Mouse (Mus musculus) midbrain, embryonic 16.5 days (tissue): ENCODE measurements at regions not wholly inside any gene's neighbourhood (a gene's known extent, or its start where the extent isn't known, plus 50 kb on each side); places are given as distances from the start of the nearest gene placed in this dataset.

ENCODE experiments used
- ATAC-seq: fragments of 200-750 bp; cut with Nextera tagmentation; 2 replicates; pipeline ENCODE4 v1.8.0; 2017; ENCODE audit warnings: moderate TSS enrichment
- H3K27ac ChIP-seq: fragments of 300-500 bp; sonication (generic); 2 replicates; pipeline ENCODE4 v1.5.1; 2014; ENCODE audit warnings: mild to moderate bottlenecking, low read length, mixed read lengths
- H3K27me3 ChIP-seq: fragments of 300-500 bp; sonication (generic); 2 replicates; pipeline ENCODE4 v1.6.1; 2014; ENCODE audit warnings: low read depth, low read length, mixed read lengths; ENCODE audit not compliant: control insufficient read depth, insufficient read depth
- H3K36me3 ChIP-seq: fragments of 300-500 bp; sonication (generic); 2 replicates; pipeline ENCODE4 v1.6.1; 2014; ENCODE audit warnings: mild to moderate bottlenecking, low read length, moderate library complexity, mixed read lengths; ENCODE audit not compliant: control insufficient read depth, insufficient read depth
- H3K4me1 ChIP-seq: fragments of 300-500 bp; sonication (generic); 2 replicates; pipeline ENCODE4 v1.6.1; 2014; ENCODE audit warnings: mild to moderate bottlenecking, low read length, mixed read lengths; ENCODE audit not compliant: control insufficient read depth, insufficient read depth
- H3K4me2 ChIP-seq: fragments of 300-500 bp; sonication (generic); 2 replicates; pipeline ENCODE4 v1.6.1; 2014; ENCODE audit warnings: mild to moderate bottlenecking, low read length, mixed read lengths
- H3K4me3 ChIP-seq: fragments of 300-500 bp; sonication (generic); 2 replicates; pipeline ENCODE4 v1.5.1; 2014; ENCODE audit warnings: low read depth, mild to moderate bottlenecking, low read length, moderate library complexity, mixed read lengths
- H3K9ac ChIP-seq: fragments of 300-500 bp; sonication (generic); 2 replicates; pipeline ENCODE4 v1.6.1; 2014; ENCODE audit warnings: low read depth, low read length, mixed read lengths
- H3K9me3 ChIP-seq: fragments of 300-500 bp; sonication (generic); replicated peaks from 2 replicates; pipeline ENCODE4 v1.6.1; 2014; ENCODE audit warnings: mild to moderate bottlenecking, low read length, mixed read lengths; ENCODE audit not compliant: control insufficient read depth, poor library complexity, severe bottlenecking
- WGBS: fragments of 180-500 bp; shearing (Covaris S2); extraction: QIAGEN DNeasy Blood & Tissue Kit; methylation state at CpG from one replicate; pipeline ENCODE4 v1.1.7; 2014; 5-methylcytosine and 5-hydroxymethylcytosine counted together

DNA sequence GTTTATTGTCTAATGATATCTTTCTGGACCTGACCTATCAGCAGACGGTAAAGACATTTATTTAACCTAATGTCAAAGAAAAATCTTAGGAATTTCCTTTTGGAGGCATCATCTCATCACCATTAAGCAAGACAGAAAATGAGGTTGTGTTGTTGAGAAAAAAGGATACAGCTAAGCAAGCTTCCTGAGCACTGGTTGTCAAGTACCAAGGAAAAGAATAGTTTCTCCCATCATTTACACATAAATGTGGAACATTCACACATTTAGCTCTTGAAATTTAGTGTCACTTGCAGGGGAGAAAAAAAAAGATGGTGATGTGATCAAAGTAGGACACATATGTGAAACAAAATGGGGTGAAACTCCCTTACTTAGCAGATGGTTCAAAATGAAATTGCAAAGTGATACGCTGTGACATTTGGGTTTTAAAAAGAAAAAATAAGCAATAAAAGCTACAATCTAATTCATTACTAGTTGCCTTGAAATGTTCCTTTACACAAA is 157.7 kb upstream of the 1700009N14Rik start:
- H3K9ac ChIP-seq = no peak overlapping the region
- no peaks in the 10 kb centered on the region for H3K4me1 ChIP-seq
- H3K9me3 ChIP-seq = no peaks in the 10 kb centered on the region
- H3K27ac ChIP-seq = no peak overlapping the region
- no peaks in the 10 kb centered on the region for H3K27me3 ChIP-seq
- WGBS = 93% methylated on average over 2 of the region's 2 CpGs
- H3K4me3 ChIP-seq = no peak overlapping the region
- no peak for ATAC-seq
- no peak overlapping the region for H3K4me2 ChIP-seq
- H3K36me3 ChIP-seq = no peaks in the 10 kb centered on the region

DNA sequence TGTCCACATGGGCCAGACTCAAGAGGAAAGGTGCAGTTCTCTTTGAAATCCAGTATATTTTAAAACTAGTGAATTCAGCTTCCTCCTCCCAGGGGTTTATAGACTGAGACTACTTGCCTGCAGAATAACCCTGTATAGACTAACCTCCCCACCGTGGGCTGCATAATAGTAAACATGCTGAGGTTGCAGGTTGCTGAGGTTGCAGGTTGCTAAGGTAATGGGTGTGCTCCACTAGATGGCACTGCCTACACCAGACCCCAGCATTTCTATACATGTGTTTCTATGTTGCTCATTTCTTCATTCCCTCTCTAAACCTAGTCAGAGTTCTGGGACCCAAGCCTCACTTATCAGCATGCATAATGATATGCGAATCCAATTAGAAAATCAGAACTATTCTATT is 140.0 kb upstream of the 1700009N14Rik start:
- WGBS = 59% methylated on average over 2 of the region's 2 CpGs
- H3K36me3 ChIP-seq = no peaks in the 10 kb centered on the region
- ATAC-seq = no peak
- H3K27ac ChIP-seq = no peak overlapping the region
- H3K27me3 ChIP-seq = no peaks in the 10 kb centered on the region
- H3K4me2 ChIP-seq = no peak overlapping the region
- no peaks in the 10 kb centered on the region for H3K9me3 ChIP-seq
- H3K4me3 ChIP-seq = no peak overlapping the region
- H3K9ac ChIP-seq = no peak overlapping the region
- no peaks in the 10 kb centered on the region for H3K4me1 ChIP-seq

DNA sequence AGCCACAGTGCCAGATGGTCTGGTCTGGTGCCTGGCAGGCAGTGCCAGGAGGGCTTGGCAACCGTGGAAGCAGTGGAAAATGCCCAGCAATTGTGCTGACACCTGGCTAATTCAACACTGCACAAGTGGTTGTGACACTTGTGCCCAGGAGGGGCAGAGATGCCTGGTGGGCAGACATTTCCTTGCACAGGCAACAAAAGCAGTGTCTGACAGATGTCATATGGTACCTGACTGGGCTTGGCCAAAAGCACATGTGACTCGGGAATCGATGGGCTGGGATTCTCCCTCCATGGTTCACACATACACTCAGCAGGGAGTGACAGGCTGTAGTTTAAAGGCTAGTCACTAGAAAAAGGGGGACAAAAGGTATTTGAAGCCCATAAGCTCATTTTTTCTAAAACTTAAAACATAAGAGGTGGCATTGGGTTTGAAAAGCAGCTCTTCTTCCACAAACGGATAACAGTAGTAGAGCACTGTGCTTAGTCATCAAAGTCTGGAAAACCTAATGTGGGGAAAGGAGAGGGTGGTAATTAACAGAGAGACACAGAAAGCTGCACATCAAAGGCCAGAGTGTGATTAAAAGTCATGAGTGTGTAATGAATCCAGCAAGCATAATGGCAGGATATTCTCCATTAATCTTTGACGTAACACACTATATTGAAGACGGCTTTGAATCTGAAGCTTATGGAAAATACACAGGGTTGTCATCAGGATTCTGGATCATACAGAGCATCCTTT is 105.5 kb upstream of the 1700009N14Rik start:
- Histone ChIP-seq H3K27me3 (no peaks in the 10 kb centered on the region), H3K36me3 (no peaks in the 10 kb centered on the region)
- WGBS = 15% methylated on average over 6 of the region's 6 CpGs

DNA sequence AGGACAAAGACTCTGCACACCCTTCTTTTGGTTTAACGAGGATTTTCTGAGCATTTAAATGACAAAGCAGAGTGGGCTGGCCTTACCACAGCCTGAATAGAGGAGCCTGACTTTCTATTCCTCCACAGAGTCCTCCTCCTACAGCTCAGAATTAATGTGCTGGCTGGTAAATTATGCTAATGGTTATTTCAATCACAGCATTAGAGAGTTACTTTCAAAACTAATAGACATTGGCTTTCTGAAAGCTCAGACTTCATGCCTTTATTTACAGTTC is 105.0 kb upstream of the 1700009N14Rik start:
- no peaks in the 10 kb centered on the region for H3K4me1 ChIP-seq
- H3K27ac ChIP-seq = peak overlapping the region; percentile 54; the same call in 1 of the 2 replicates
- H3K27me3 ChIP-seq = no peaks in the 10 kb centered on the region
- WGBS = 8% methylated on average over 1 of the region's 1 CpGs
- 0 out of 2 replicates have a peak overlapping the region, but pooled peaks have one; percentile 11 for H3K9ac ChIP-seq
- H3K9me3 ChIP-seq = no peaks in the 10 kb centered on the region
- no peak overlapping the region for H3K4me3 ChIP-seq
- peak; percentile 90 for ATAC-seq
- peak overlapping the region; percentile 25 for H3K4me2 ChIP-seq
- H3K36me3 ChIP-seq = no peaks in the 10 kb centered on the region

More for the DNA sequence above, 105.5 kb upstream of the 1700009N14Rik start:
- H3K9me3 ChIP-seq = no peaks in the 10 kb centered on the region
- ATAC-seq = peak; percentile 92
- no peak overlapping the region for H3K4me3 ChIP-seq
- 0 out of 2 replicates have a peak overlapping the region, but pooled peaks have one; percentile 11 for H3K9ac ChIP-seq
- H3K4me2 ChIP-seq = peak overlapping the region; percentile 25
- H3K27ac ChIP-seq = peak overlapping the region; percentile 54; the same call in 1 of the 2 replicates
- no peaks in the 10 kb centered on the region for H3K4me1 ChIP-seq

DNA sequence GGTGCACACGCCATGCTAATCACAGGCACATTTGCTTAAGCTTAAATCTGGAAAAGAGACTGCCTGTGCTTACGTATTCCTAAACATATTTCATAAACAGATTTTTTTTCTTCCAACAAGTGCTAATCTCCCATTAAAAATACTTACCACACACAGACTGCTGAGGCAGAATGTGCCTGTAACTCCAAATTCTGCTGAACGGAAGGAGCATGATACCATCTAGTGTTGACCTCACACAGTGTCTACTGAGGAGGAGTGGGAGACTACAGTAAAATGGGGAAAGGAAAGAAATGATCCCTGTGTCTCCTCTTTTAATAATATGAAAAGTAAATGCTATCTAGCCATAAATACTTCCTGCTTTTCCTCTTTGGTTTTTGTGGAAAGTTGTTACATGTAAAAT is 81.9 kb upstream of the 1700009N14Rik start:
- H3K4me3 ChIP-seq = no peak overlapping the region
- no peak overlapping the region for H3K4me2 ChIP-seq
- no peaks in the 10 kb centered on the region for H3K36me3 ChIP-seq
- no peaks in the 10 kb centered on the region for H3K4me1 ChIP-seq
- ATAC-seq = no peak
- H3K27ac ChIP-seq = no peak overlapping the region
- H3K9ac ChIP-seq = no peak overlapping the region
- no peaks in the 10 kb centered on the region for H3K9me3 ChIP-seq
- no peaks in the 10 kb centered on the region for H3K27me3 ChIP-seq
- WGBS = 85% methylated on average over 3 of the region's 3 CpGs

DNA sequence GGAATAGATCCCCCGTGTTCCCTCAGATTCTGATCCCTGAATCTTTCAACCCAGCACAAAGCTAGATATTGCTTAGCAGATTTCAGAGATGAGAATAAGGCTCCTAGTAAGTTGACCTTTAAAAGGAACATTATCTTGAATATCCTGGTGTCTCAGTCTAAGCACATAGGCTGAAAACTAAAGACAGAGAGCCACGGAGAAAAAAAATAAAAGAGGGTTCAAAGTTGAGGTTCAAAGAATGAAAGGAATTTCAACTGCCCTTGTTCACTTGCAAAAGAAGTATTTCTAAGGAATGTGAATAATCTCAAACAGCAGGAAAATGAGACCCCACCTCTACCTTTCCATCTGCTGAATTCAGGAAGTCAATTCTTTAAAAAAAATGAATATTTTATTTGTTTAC is 69.3 kb upstream of the 1700009N14Rik start:
- ATAC-seq = no peak
- 37% methylated on average over 2 of the region's 2 CpGs for WGBS
- H3K4me1 ChIP-seq = no peaks in the 10 kb centered on the region
- no peaks in the 10 kb centered on the region for H3K36me3 ChIP-seq
- H3K27me3 ChIP-seq = no peaks in the 10 kb centered on the region
- H3K4me3 ChIP-seq = no peak overlapping the region
- H3K4me2 ChIP-seq = no peak overlapping the region
- no peaks in the 10 kb centered on the region for H3K9me3 ChIP-seq
- no peak overlapping the region for H3K9ac ChIP-seq
- no peak overlapping the region for H3K27ac ChIP-seq

DNA sequence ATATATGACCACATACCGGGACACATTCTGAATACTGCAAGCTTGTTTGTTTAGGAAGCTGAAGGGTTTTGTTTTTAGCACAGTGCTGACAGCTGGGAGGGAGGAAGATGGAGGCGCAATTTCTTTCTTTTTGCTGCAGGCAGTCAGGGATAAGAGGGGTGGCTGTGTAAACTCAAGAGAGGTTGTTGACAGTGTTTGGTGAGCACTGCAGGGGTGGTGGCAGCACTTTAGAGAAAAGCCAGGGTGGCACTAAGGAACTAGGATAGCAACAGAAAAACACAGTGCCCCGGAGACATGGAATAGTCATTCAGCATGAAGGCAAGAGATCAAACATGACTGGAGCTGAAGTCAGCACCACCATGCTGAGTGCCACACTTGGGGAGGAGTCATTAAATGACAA is 51.9 kb upstream of the 1700009N14Rik start:
- Histone ChIP-seq H3K9me3 (0 out of 2 replicates have a peak, but pooled peaks cover 2% of the 10 kb centered on the region), H3K36me3 (no peaks in the 10 kb centered on the region), H3K9ac (no peak overlapping the region), H3K27ac (no peak overlapping the region), H3K4me2 (no peak overlapping the region), H3K27me3 (no peaks in the 10 kb centered on the region), H3K4me1 (no peaks in the 10 kb centered on the region), H3K4me3 (no peak overlapping the region)
- 49% methylated on average over 3 of the region's 3 CpGs for WGBS
- peak; percentile 39 for ATAC-seq
